Mouse (Mus musculus): ENCODE measurements around the gene Itgb5.

DNA sequence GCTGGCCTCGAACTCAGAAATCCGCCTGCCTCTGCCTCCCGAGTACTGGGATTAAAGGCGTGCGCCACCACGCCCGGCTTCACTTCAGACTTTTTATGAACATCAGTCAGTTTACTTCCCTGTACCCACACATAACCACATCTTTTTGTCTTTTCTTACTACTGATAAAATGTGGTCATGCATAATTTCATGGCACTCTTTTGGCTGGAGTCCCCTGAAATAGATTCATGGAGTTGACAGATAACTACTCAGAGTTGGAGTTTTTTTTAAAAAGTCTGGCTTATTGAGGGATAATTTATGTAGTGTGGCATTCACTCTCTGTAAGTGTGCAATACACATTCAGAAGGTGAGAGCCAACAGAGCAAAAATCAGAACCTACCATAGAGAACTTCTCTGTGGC lies 67.3 kb downstream of the Itgb5 start:
- TF ChIP-seq POLR2A (IDR thresholded peaks at IDR 0.05; ENCODE audit: borderline replicate concordance, extremely low read depth, insufficient read depth, insufficient read length, poor library complexity, severe bottlenecking), result no peak
- no peak for TF ChIP-seq CTCF (IDR thresholded peaks at IDR 0.05; ENCODE audit: borderline replicate concordance, extremely low read depth, insufficient read depth, insufficient read length)

All from brain, embryonic 14.5 days (tissue).